Mouse (Mus musculus): ENCODE data around the gene Ezh2. TPM values are rescaled to one million over a fixed set of nuclear protein-coding genes. Genes with fewer than 3 reads are reported as not detected.

Ezh2 gene
- total RNA-seq, 1 experiment from 2014 or later: 29.9 TPM

DNA sequence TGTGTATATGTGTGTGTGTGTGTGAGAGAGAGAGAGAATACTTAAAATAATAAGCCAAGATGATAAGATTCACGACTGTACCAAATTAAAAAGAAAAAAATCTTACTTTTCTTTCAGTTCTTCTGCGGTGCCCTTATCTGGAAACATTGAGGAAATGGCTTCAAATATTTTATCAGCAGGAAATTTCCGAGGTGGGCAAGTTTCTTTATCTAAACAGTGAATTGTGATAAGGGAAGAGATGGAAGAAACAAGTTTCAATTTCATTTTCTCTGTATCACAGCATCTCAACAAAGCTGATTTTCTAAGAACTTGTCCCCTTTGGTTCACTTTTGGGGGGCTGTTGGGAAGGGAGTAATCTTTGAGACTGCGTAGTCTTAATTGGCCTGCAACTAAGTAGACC, 42.9 kb downstream of the Ezh2 start:
- DNase-seq: no peak

DNA sequence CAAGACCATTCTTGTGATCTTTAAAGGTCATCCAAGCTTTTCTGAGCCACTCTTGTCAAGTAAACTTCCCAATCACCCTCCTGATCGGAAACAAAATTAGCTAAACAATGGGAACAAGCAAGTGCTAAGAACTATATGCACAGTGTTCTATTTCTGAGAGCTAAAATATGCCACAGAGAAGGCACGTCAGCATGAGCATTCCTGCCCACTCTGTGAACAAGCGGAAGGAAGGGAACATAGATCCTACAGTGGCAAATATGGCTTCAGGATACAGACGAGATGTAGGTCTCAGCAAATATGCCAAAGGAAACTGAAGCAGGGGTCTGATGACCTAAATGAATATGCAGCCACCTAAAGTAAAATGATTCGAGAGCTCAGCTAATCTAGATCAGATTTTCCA, 59.8 kb downstream of the Ezh2 start:
- DNase-seq: no peak

DNA sequence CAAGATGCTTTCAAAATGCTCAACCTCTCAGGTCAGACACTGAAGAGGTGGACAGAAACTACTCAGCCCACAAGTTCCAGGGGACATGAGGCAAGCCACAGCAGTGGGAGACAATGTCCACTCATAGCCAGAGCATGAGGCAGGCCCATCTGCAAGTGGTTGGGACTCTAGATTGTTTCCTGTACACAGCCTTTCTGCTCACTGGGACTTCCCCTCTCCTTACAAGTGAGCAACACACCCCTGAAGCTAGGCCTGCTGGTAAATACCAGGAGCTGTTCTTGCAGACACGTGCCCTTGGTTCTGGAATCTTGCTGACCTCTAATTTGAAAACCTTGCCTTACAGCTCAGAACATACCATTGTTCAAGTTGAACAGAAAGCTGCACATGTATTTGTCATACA, 62.6 kb downstream of the Ezh2 start:
- DNase-seq: no peak

DNA sequence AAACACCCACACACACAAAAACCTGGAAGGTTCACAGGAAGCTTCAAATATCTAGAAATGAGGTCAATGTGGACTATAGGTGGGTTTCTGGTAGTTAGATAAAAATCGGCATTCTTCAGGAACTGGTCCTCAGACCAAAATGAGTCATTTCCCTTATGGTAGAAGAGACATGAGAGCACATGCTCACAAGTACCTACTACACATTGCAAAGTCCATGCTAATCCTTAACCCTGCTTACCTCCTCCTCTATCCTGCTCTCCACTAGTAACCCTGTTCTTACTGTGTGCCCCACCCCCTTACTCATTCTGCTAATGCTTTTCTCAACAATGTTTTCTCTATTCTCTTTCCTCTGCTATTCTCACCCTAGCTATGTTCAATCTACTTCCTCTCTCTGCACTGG, 67.5 kb downstream of the Ezh2 start:
- no peak for DNase-seq

DNA sequence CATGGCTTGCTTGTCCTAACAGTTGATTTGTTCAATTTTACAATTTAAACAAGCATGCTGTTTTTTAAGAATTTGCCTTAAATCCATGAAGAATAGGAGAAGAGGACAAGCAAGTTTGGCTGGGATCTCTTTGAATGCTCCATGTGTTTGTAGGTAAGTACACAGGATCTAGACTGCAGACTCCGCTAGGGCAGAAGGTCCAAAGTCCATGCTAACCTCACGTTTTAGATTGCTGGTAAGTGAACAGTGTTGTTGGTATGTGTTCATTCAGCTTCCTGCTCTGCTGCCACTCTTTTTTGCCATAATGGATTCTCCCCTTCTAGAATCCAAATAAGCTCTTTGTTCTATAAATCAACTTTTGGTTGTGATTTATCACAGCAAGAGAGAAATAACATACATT, 68.0 kb downstream of the Ezh2 start:
- no peak for DNase-seq

DNA sequence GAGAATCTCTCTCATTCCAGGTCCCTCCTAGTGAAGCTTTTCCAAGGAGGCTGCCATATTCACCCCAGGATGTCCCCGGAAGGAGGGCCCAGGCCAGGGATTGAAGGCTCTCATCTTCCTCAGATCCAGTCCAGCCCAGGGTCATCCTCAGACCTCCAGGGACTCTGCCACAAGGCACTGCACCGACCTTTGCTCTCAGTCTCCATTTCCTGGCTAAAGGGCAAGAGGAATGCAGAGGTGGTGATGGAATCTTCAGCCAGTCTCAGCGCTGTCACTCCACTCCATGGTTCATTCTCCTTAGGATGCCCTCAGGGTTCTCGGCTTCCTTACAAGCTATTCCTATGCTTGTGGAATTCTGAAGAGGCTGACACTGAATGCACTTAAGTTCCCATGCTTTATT, 68.7 kb downstream of the Ezh2 start:
- no peak for DNase-seq

DNA sequence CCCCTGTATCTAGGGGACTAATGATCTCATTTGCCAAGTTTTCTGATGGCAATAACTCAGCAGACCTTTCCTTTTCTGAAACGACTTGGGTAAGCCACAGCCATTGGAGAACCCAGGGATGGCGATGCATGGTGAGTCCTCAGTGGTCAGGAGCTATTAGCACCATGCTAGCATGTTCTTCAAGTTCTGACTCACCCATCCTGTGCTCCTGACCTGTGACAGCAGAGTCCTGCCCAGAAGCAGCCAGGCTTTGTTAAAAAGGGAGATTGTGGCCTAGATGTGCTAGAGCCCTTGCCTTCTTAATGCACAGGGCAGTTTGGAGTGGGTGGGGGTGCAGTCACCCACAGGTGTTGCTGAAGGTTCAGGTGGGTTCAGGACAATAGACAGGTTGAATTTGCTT, 70.1 kb downstream of the Ezh2 start:
- no peak for DNase-seq

DNA sequence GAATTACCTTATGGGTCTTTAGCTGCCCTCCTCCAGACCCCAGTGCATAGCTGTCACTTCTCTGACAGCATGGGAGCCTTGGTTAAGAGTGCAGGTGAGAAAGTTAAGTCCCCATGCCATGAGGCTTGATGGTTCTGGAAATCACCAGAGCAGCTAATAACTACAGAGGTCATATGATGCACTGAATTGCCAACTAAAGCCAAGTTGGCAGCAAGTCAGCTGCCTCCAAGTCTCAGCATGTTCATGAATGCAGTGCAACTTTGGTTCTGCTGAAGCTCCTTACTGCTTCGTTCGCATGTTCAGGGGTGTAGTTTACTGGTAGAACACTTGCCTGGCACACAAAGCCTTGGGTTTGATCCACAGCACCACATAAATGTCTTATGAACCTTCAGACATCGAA, 72.7 kb downstream of the Ezh2 start:
- no peak for DNase-seq

DNA sequence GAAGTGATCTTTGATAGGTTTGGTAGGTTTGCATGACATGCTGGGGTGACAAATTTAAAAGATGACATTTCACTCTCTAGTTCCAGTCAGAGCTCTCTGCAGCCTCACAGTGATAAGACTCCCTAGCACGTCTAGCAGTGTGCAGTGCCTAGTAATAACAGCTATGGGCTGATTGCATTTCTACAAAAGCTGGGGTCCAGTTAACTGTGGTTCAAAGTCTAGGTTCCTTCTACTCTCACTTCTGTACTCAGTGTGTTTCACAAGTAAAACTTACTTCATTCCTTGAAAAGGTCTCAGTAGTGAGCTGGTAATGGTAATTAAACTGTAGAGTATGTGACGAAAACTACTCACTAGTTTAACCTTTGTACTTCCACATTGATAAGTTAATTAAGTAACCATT, 75.1 kb downstream of the Ezh2 start:
- no peak for DNase-seq

DNA sequence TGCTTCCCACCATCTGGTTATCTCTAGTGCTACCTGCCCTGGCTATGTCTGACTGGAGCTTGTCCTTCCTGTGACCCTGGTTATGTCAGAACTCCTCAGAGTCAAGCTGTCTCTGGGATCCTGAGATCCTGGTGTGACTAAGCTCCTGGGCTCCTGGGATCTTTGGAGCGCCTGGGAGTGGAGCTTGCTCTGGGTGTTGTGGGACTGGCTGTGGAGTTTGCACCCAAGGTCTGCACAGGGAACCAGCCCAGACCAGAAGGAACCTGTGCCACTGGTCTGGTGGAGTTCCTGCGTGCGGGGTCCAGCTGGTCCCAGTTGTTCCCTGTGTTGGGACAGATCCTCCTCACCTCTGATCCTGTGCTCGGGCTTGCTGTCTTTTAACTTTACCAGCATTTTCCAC, 100.6 kb downstream of the Ezh2 start:
- no peak for DNase-seq

DNA sequence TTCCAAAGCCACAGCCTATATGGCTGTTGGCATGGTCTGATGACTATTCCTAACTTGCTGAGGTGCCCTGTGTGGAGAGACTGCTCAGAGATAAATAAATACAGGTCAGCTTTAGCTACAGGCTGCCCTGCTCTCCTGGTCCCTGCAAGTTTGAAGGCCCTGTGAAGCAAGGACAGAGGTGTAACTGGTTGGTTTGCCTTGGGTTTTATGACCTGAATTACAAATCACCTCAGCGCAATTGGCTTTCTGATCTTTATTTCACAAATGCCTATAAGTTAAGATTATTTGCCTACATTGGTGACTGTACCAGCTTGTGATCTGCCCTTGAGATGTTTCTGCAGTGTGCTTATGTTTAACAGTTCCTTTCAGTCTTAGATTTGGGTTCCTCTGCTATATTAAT, 113.1 kb downstream of the Ezh2 start:
- DNase-seq: no peak

Other genes with a start within 250 kb of the Ezh2 start
- gene Cul1, start 141.9 kb downstream of the Ezh2 start, total RNA-seq (2021): 113 and 115 TPM in 2 replicates
- 86.2 and 93.9 TPM in 2 replicates for gene Pdia4, start 218.1 kb upstream of the Ezh2 start, total RNA-seq (2021)
- 1.6 and 2.9 TPM in 2 replicates for gene Zfp786, start 235.5 kb upstream of the Ezh2 start, total RNA-seq (2021)
- gene Zfp398, start 240.3 kb upstream of the Ezh2 start, total RNA-seq (2021): 16.7 and 19.4 TPM in 2 replicates